9 mouse cellular contexts compared by ENCODE assay signal in the genomic region with DNA sequence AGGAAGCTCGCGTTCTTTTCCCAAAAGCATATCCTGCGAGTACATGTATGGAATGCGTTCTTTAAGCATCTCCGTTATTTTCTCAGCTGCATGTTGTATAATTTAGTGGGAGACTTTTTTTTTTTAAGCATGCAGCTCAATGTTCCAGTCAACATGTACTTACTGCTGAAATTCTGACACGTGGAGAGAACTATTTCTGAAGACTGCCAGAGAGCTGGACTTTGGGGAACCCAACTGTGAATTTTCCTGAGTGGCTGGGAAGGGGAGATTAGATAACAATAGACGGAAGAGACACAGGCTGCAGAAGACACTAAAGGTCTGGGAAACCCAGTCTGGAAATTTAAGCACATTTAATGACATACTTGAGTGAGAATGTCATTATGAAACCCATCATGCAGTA. TPM values are rescaled to one million over a fixed set of nuclear protein-coding genes. Genes with fewer than 3 reads are reported as not detected.
DNase-seq lines count a peak whose midpoint lies in the region; ATAC-seq and TF ChIP-seq lines count a peak whose summit lies in the region.
"Had no signal": no experiment of that assay in that cellular context is flagged by ENCODE, and none has a peak within 500 bp of the region (broad histone marks: within the 10 kb centered on the region; RNA-seq: fewer than 3 reads in every experiment).

No protein-coding gene starts in this region.

- H3K4me1 ChIP-seq in heart, embryonic 11.5 days (ENCODE audit: control insufficient read depth, insufficient read depth, low read length) = peaks cover 27% of the 10 kb centered on the region
- H3K4me1 ChIP-seq in G1E (ENCODE audit: insufficient read depth, low read depth, low read length) = peaks cover 78% of the 10 kb centered on the region
- peaks cover 5% of the 10 kb centered on the region; the same call in 1 of the 2 replicates for H3K4me1 ChIP-seq in embryonic facial prominence, embryonic 14.5 days (ENCODE audit: control insufficient read depth, insufficient read depth, low read length)
- peaks cover 47% of the 10 kb centered on the region for H3K4me1 ChIP-seq in liver, embryonic 16.5 days (ENCODE audit: control insufficient read depth, low read depth, low read length)

- H3K27me3 ChIP-seq in heart, embryonic 11.5 days (ENCODE audit: control insufficient read depth, insufficient read depth, low read length) = no peaks in the 10 kb centered on the region
- H3K27me3 ChIP-seq in G1E (ENCODE audit: insufficient read depth, low read length) = no peaks in the 10 kb centered on the region
- H3K27me3 ChIP-seq in embryonic facial prominence, embryonic 14.5 days (replicated peaks; ENCODE audit: control insufficient read depth, insufficient read depth, low read length) = peaks cover 27% of the 10 kb centered on the region
- no peaks in the 10 kb centered on the region; the same call in 1 of the 2 replicates for H3K27me3 ChIP-seq in liver, embryonic 16.5 days (ENCODE audit: control insufficient read depth, insufficient read depth, low read depth, low read length)

- no peaks in the 10 kb centered on the region for H3K9me3 ChIP-seq in heart, embryonic 11.5 days (replicated peaks; ENCODE audit: control insufficient read depth, low read length)
- no peaks in the 10 kb centered on the region for H3K9me3 ChIP-seq in G1E (replicated peaks)
- no peaks in the 10 kb centered on the region for H3K9me3 ChIP-seq in embryonic facial prominence, embryonic 14.5 days (ENCODE audit: control insufficient read depth, low read length)
- H3K9me3 ChIP-seq in liver, embryonic 16.5 days (replicated peaks; ENCODE audit: control insufficient read depth, low read length) = no peaks in the 10 kb centered on the region
- H3K9me3 ChIP-seq: embryonic facial prominence, embryonic 12.5 days had no signal

- no peak for DNase-seq in heart, postnatal 25 days (ENCODE audit: low spot score)
- DNase-seq in G1E (ENCODE audit: low spot score) = no peak
- no peak for DNase-seq in embryonic facial prominence, embryonic 14.5 days (ENCODE audit: low spot score)
- DNase-seq in gastrocnemius, postnatal 10 days = no peak
- no peak for DNase-seq in left cerebral cortex, postnatal 14 days (ENCODE audit: low spot score in 2 of 2)

- no peak for ATAC-seq in heart, embryonic 11.5 days (replicated peaks; ENCODE audit: insufficient number of reproducible peaks, low FRiP score, low TSS enrichment)
- no peak for ATAC-seq in G1E (ENCODE audit: extremely low read depth, insufficient number of reproducible peaks, low FRiP score, poor library complexity, severe bottlenecking)
- no peak for ATAC-seq in embryonic facial prominence, embryonic 14.5 days (ENCODE audit: low read depth)
- no peak for ATAC-seq in liver, embryonic 16.5 days (ENCODE audit: low read depth)
- no peak for ATAC-seq in megakaryocyte-erythroid progenitor cell, adult 5-6 weeks (replicated peaks; ENCODE audit: low FRiP score, low TSS enrichment, poor library complexity, severe bottlenecking)

- no peak overlapping the region for H3K27ac ChIP-seq in heart, embryonic 11.5 days (ENCODE audit: low read depth, low read length)
- H3K27ac ChIP-seq in embryonic facial prominence, embryonic 14.5 days (replicated peaks; ENCODE audit: low read depth, low read length) = no peak overlapping the region
- H3K27ac ChIP-seq in liver, embryonic 16.5 days (ENCODE audit: low read length) = peak overlapping the region; percentile 89
- H3K27ac ChIP-seq: embryonic facial prominence, embryonic 12.5 days had no signal

- no peak for TF ChIP-seq CTCF in G1E (IDR thresholded peaks at IDR 0.05; ENCODE audit: low read depth, low read length)

- intact Hi-C loops in heart, postnatal 25 days (cut with DNase I) = loop anchor here (10.0 kb wide), 2 partner anchors 301 to 529 kb away; partner anchors contain the start of gene Prpf4b
- intact Hi-C loops in left cerebral cortex, postnatal 14 days (cut with DNase I) = loop anchor here (10.0 kb wide), 2 partner anchors 291 to 529 kb away; partner anchors contain the start of gene Prpf4b

- no peak overlapping the region for H3K4me3 ChIP-seq in heart, embryonic 11.5 days (ENCODE audit: low read depth, low read length)
- H3K4me3 ChIP-seq in G1E (ENCODE audit: low read depth, low read length) = peak overlapping the region; percentile 89; the same call in 1 of the 2 replicates
- no peak overlapping the region for H3K4me3 ChIP-seq in embryonic facial prominence, embryonic 14.5 days (ENCODE audit: low read depth, low read length)
- H3K4me3 ChIP-seq in liver, embryonic 16.5 days (ENCODE audit: low read depth, low read length) = peak overlapping the region; percentile 94

- WGBS in heart, embryonic 11.5 days (ENCODE audit: insufficient replicate concordance) = 22% methylated on average over 7 of the region's 7 CpGs
- 50% methylated on average over 7 of the region's 7 CpGs for WGBS in embryonic facial prominence, embryonic 14.5 days
- WGBS in liver, embryonic 16.5 days (ENCODE audit: insufficient replicate concordance) = 31% methylated on average over 7 of the region's 7 CpGs

- H3K36me3 ChIP-seq in heart, embryonic 11.5 days (ENCODE audit: control insufficient read depth, insufficient read depth, low read length) = no peaks in the 10 kb centered on the region
- H3K36me3 ChIP-seq in G1E (replicated peaks) = peaks cover 9% of the 10 kb centered on the region
- H3K36me3 ChIP-seq in embryonic facial prominence, embryonic 14.5 days (ENCODE audit: control insufficient read depth, insufficient read depth, low read length) = no peaks in the 10 kb centered on the region
- H3K36me3 ChIP-seq in liver, embryonic 16.5 days (ENCODE audit: control insufficient read depth, insufficient read depth) = peaks cover 4% of the 10 kb centered on the region
- H3K36me3 ChIP-seq: embryonic facial prominence, embryonic 12.5 days had no signal

- no peak overlapping the region for H3K9ac ChIP-seq in heart, embryonic 11.5 days (ENCODE audit: low read depth, low read length)
- no peak overlapping the region for H3K9ac ChIP-seq in embryonic facial prominence, embryonic 14.5 days (ENCODE audit: low read depth, low read length)
- peak overlapping the region; percentile 98 for H3K9ac ChIP-seq in liver, embryonic 16.5 days (ENCODE audit: low read depth, low read length)
- H3K9ac ChIP-seq: embryonic facial prominence, embryonic 12.5 days had no signal

- peak overlapping the region; percentile 99 for H3K4me2 ChIP-seq in heart, embryonic 11.5 days
- H3K4me2 ChIP-seq in embryonic facial prominence, embryonic 14.5 days (ENCODE audit: low read depth, low read length) = peak overlapping the region; percentile 98; the same call in 1 of the 2 replicates
- H3K4me2 ChIP-seq in liver, embryonic 16.5 days (ENCODE audit: low read depth, low read length) = peak overlapping the region; percentile 89

RNA-seq across cellular contexts. Expression of gene Slc22a23, which starts 1.3 kb away (rescaled TPM):
- 7.3 and 8.1 TPM in 2 replicates for polyA plus RNA-seq in heart, embryonic 11.5 days (2014; fragmentation: Nextera tagmentation; extraction: Ambion mirVana)
- 10 to 100 TPM in 1 of 2 experiments, 1 to 10 TPM in 1; 8.6 to 10.7 TPM for total RNA-seq in heart, postnatal 25 days (2021)
- total RNA-seq in G1E (2014; fragmentation: Nextera tagmentation) (24.9 and 68.0 TPM in 2 replicates), G1E (2017) (14.7 and 18.0 TPM in 2 replicates)
- 43.8 and 49.3 TPM in 2 replicates for polyA plus RNA-seq in G1E (2012)
- 6.0 and 7.4 TPM in 2 replicates for polyA plus RNA-seq in embryonic facial prominence, embryonic 14.5 days (2014; fragmentation: Nextera tagmentation; extraction: Ambion mirVana)
- polyA plus RNA-seq in liver, embryonic 16.5 days (2015; fragmentation: Nextera tagmentation; extraction: Ambion mirVana) = 6.7 and 8.2 TPM in 2 replicates
- total RNA-seq in megakaryocyte-erythroid progenitor cell, adult 5-6 weeks (2014; fragmentation: Nextera tagmentation) = 27.6 and 29.1 TPM in 2 replicates
- total RNA-seq in megakaryocyte-erythroid progenitor cell, adult 5-6 weeks (2017) = 20.3 and 35.5 TPM in 2 replicates
- 10 to 100 TPM; 10.3 to 10.9 TPM for total RNA-seq in gastrocnemius, postnatal 10 days (2021)
- total RNA-seq in left cerebral cortex, postnatal 14 days (2021) = 10 to 100 TPM; 66.2 to 70.6 TPM

Comparison
In these comparisons a context has a peak if more than half of its experiments do, and no peak if none do; other contexts are left out.
1. H3K4me3 ChIP-seq: peak in G1E (single experiment) and liver, embryonic 16.5 days (single experiment); none in heart, embryonic 11.5 days (single experiment) and embryonic facial prominence, embryonic 14.5 days (single experiment).
2. Peak in every context shown above with its lines, with median percentiles within 50 percentile points of each other: H3K4me2 ChIP-seq.